Mouse (Mus musculus) erythroblast, embryonic 14.5 days (primary cell): ENCODE measurements around the gene Cstf2. TPM values are rescaled to one million over a fixed set of nuclear protein-coding genes. Genes with fewer than 3 reads are reported as not detected.

ENCODE experiments used
- H3K27me3 ChIP-seq: 2 replicates; pipeline ENCODE4 v1.6.1; 2012; ENCODE audit warnings: inconsistent platforms; ENCODE audit not compliant: control insufficient read depth
- H3K36me3 ChIP-seq: 2 replicates; pipeline ENCODE4 v1.6.1; 2012; ENCODE audit warnings: mild to moderate bottlenecking, inconsistent platforms; ENCODE audit not compliant: control insufficient read depth
- H3K4me1 ChIP-seq: 2 replicates; pipeline ENCODE4 v1.6.1; 2012; ENCODE audit warnings: inconsistent platforms; ENCODE audit not compliant: control insufficient read depth
- H3K4me3 ChIP-seq: replicated peaks from 2 replicates; pipeline ENCODE3; 2012; ENCODE audit warnings: moderate library complexity, mild to moderate bottlenecking, inconsistent platforms
- H3K9me3 ChIP-seq: 2 replicates; pipeline ENCODE4 v1.6.1; 2012; ENCODE audit warnings: low read length, inconsistent platforms, mixed read lengths; ENCODE audit not compliant: control insufficient read depth
- GATA1 ChIP-seq: IDR thresholded peaks from 2 replicates; pipeline ENCODE4 v1.6.1; 2012; ENCODE audit warnings: low read length, inconsistent platforms, mixed read lengths
- TAL1 ChIP-seq: IDR thresholded peaks from 3 replicates; pipeline ENCODE4 v1.6.1; 2012; ENCODE audit warnings: low read length, inconsistent platforms, mixed read lengths
- polyA plus RNA-seq: library from polyadenylated mRNA; stranded (reverse); fragments of >175 nt; gene quantifications from 2 replicates; pipeline ENCODE4 v1.2.3, GENCODE M21; 2012

The Cstf2 gene
- polyA plus RNA-seq, 1 experiment: 1.1 TPM

DNA sequence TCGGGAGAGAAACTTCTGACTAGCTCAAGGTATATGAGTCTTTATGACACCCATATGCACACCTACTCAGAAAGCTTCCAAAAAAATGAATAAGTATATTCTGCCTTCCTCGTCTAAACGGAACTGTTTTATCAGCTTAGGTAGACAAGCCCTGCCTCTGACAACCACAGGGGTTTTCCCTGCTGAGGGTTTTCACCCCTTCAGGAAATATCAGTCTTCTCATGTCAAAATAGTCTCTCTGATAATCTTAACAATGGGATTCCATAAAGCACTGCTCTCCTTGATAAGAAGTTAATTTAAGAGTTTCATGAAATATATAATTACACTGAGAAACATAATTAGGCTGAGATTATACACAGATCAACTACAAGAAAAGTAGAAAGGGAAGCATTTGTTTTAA, 52.8 kb downstream of the Cstf2 start:
- TF ChIP-seq GATA1 (no peak), TAL1 (no peak)
- H3K36me3 ChIP-seq: no peaks in the 10 kb centered on the region
- H3K27me3 ChIP-seq: no peaks in the 10 kb centered on the region
- no peaks in the 10 kb centered on the region for H3K9me3 ChIP-seq
- H3K4me1 ChIP-seq: no peaks in the 10 kb centered on the region
- no peak overlapping the region for H3K4me3 ChIP-seq

DNA sequence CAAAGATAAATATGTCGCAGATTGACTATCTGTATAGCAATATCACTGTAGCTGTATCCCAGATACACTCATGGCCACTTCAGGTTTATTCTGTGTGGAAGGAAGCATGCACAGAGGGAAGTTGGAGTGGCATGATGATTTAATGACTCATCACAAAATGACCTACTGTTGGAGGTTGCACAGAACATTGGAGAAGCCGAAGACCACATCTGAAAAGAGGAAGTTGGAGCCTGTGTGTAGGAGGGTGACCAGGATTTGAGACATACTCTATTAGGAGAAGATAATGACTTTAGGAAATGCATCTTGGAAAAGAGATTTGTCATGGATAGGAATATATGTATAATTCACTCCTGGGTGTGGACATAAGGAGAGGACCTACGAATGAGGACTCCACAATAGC, 57.4 kb downstream of the Cstf2 start:
- Histone ChIP-seq H3K36me3 (no peaks in the 10 kb centered on the region), H3K9me3 (no peaks in the 10 kb centered on the region)
- TF ChIP-seq TAL1 (no peak), GATA1 (no peak)

DNA sequence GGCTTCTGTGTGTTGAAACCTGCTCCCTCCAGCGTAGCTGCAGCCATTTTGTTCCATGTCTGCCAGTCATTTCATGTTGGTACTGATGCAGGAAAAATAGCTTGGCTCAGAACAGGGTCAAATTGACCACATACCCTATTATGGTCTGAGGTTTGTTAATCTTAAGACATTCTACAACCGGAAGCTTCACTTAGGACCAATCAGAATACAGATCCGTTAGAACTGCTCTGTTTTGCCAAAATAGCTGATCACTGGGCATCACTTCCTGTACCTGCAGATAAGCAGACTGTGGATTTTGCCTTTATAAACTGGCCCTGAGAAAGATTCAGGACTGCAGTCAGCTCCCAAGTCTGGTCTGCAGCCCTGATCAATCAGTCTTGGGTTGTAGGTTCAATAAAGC, 69.6 kb downstream of the Cstf2 start:
- H3K4me3 ChIP-seq: no peak overlapping the region
- TF ChIP-seq TAL1 (no peak), GATA1 (no peak)

More for the DNA sequence above, 57.4 kb downstream of the Cstf2 start:
- H3K27me3 ChIP-seq: no peaks in the 10 kb centered on the region
- no peak overlapping the region for H3K4me3 ChIP-seq
- no peaks in the 10 kb centered on the region for H3K4me1 ChIP-seq

DNA sequence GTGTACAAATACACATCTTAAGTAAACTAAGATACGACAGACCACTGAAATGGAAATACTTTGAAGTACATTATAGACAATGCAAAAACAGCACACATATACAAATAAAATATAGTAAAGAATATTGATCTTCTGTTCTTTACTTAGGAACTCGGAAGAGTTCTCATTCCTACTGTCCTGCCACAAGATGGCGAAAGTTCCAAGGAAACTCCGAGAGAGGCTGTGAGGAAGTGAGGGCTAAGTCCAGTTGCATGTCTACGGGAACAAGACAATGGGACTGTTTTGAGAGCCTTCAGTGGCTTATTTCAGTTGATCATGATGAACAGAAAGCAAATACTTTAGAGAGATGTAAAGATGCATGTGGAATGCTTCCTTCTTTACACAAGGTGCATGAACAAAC, 73.3 kb downstream of the Cstf2 start:
- Histone ChIP-seq H3K9me3 (no peaks in the 10 kb centered on the region), H3K4me3 (no peak overlapping the region), H3K36me3 (no peaks in the 10 kb centered on the region), H3K4me1 (no peaks in the 10 kb centered on the region), H3K27me3 (peaks cover 2% of the 10 kb centered on the region; the same call in 1 of the 2 replicates)
- TF ChIP-seq GATA1 (no peak), TAL1 (no peak)

More for the DNA sequence above, 69.6 kb downstream of the Cstf2 start:
- Histone ChIP-seq H3K9me3 (no peaks in the 10 kb centered on the region), H3K27me3 (peaks cover 2% of the 10 kb centered on the region; the same call in 1 of the 2 replicates), H3K4me1 (no peaks in the 10 kb centered on the region), H3K36me3 (no peaks in the 10 kb centered on the region)

DNA sequence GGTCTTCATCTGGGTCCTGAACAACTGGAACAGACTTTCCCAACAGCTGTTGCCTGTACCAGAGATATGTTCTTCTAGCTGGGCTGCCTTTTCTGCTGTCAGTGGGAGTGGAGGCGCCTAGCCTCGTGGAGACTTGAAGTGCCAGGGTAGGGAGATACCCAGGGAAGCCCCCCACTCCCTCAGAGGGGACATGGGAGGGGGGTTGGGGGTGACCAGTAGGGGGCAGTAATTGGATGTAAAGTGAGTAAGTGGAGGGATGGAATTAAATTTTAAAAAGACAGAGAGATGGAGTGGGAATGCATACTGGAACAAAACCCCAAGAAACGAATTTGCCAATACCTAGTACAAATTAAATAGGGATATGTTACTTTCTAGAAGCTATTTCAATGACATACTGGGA, 74.8 kb downstream of the Cstf2 start:
- Histone ChIP-seq H3K27me3 (peaks cover 2% of the 10 kb centered on the region; the same call in 1 of the 2 replicates), H3K4me1 (no peaks in the 10 kb centered on the region), H3K9me3 (no peaks in the 10 kb centered on the region), H3K36me3 (no peaks in the 10 kb centered on the region), H3K4me3 (no peak overlapping the region)
- no peak for TF ChIP-seq TAL1
- no peak for TF ChIP-seq GATA1

Other genes starting within 250 kb of the Cstf2 start
- gene Tnmd, start 208.2 kb upstream of the Cstf2 start, polyA plus RNA-seq: not detected in 2 replicates
- gene Tspan6, start 160.8 kb upstream of the Cstf2 start, polyA plus RNA-seq: not detected in 2 replicates
- 0.02 TPM in 1 of 2 replicates, not detected in the other for gene Srpx2, start 150.8 kb upstream of the Cstf2 start, polyA plus RNA-seq
- not detected in 2 replicates for gene Sytl4, start 77.4 kb upstream of the Cstf2 start, polyA plus RNA-seq
- 0.01 TPM in 1 of 2 replicates, not detected in the other for gene Xkrx, start 102.9 kb downstream of the Cstf2 start, polyA plus RNA-seq
- not detected in 2 replicates for gene Arl13a, start 128.3 kb downstream of the Cstf2 start, polyA plus RNA-seq
- gene Nox1, start 162.8 kb downstream of the Cstf2 start, polyA plus RNA-seq: not detected in 2 replicates
- gene Trmt2b, start 217.8 kb downstream of the Cstf2 start, polyA plus RNA-seq: 0.06 and 0.20 TPM in 2 replicates
- not detected in 2 replicates for gene Tmem35a, start 236.0 kb downstream of the Cstf2 start, polyA plus RNA-seq
- gene Cenpi, start 248.9 kb downstream of the Cstf2 start, polyA plus RNA-seq: 0.13 and 0.37 TPM in 2 replicates